Mouse (Mus musculus) olfactory bulb, adult 2 months (tissue): ENCODE results near the gene Dcun1d2.

Experiments
- CTCF ChIP-seq: fragments of 200-500 bp; IDR thresholded peaks from 2 replicates; pipeline ENCODE4 v1.5.1; 2012; ENCODE audit warnings: low read depth, mild to moderate bottlenecking, low read length, moderate library complexity; ENCODE audit not compliant: insufficient read depth
- POLR2A ChIP-seq: fragments of 200-500 bp; IDR thresholded peaks from 2 replicates; pipeline ENCODE4 v1.6.1; 2012; ENCODE audit warnings: mild to moderate bottlenecking, low read depth, low read length, moderate library complexity; ENCODE audit not compliant: insufficient read depth

- no peak for TF ChIP-seq CTCF
- TF ChIP-seq POLR2A = no peak
Observed at GRCm38 (mm10) chr8:13287304-13287691, 633 bp downstream of the Dcun1d2 start.
